Mouse (Mus musculus) midbrain, embryonic 14.5 days (tissue): ENCODE data around the gene Gm20538. TPM values are rescaled to one million over a fixed set of nuclear protein-coding genes. Genes with fewer than 3 reads are reported as not detected.

Source experiments
- ATAC-seq: fragments of 200-750 bp; cut with Nextera tagmentation; 2 replicates; pipeline ENCODE4 v1.8.0; 2017; ENCODE audit warnings: moderate number of reproducible peaks, moderate library complexity; ENCODE audit not compliant: low FRiP score, low TSS enrichment
- DNase-seq: peaks from one replicate; pipeline ENCODE4 v3.0.0-alpha.2; 2015
- H3K27ac ChIP-seq: fragments of 300-500 bp; sonication (generic); replicated peaks from 2 replicates; pipeline ENCODE4 v1.5.1; 2014; ENCODE audit warnings: mild to moderate bottlenecking, low read depth, low read length, moderate library complexity
- H3K27me3 ChIP-seq: fragments of 300-500 bp; sonication (generic); 2 replicates; pipeline ENCODE4 v1.6.1; 2014; ENCODE audit warnings: low read length, control low read depth, mixed read lengths; ENCODE audit not compliant: control insufficient read depth, insufficient read depth
- H3K36me3 ChIP-seq: fragments of 300-500 bp; sonication (generic); 2 replicates; pipeline ENCODE4 v1.6.1; 2014; ENCODE audit warnings: low read length, control low read depth; ENCODE audit not compliant: control insufficient read depth, insufficient read depth
- H3K4me1 ChIP-seq: fragments of 300-500 bp; sonication (generic); 2 replicates; pipeline ENCODE4 v1.6.1; 2014; ENCODE audit warnings: mild to moderate bottlenecking, antibody characterized with exemption, low read length, control low read depth; ENCODE audit not compliant: control insufficient read depth, insufficient read depth
- H3K4me2 ChIP-seq: fragments of 300-500 bp; sonication (generic); 2 replicates; pipeline ENCODE4 v1.6.1; 2014; ENCODE audit warnings: mild to moderate bottlenecking, low read length, moderate library complexity
- H3K4me3 ChIP-seq: fragments of 300-500 bp; sonication (generic); replicated peaks from 2 replicates; pipeline ENCODE4 v1.5.1; 2014; ENCODE audit warnings: low read depth, low read length
- H3K9ac ChIP-seq: fragments of 300-500 bp; sonication (generic); replicated peaks from 2 replicates; pipeline ENCODE4 v1.6.1; 2014; ENCODE audit warnings: mild to moderate bottlenecking, low read length, moderate library complexity
- H3K9me3 ChIP-seq: fragments of 300-500 bp; sonication (generic); 2 replicates; pipeline ENCODE4 v1.6.1; 2016; ENCODE audit warnings: low read length, control low read depth, mixed read lengths; ENCODE audit not compliant: control insufficient read depth
- WGBS: fragments of 180-500 bp; shearing (Covaris S2); extraction: QIAGEN DNeasy Blood & Tissue Kit; methylation state at CpG from one replicate; pipeline ENCODE4 v1.1.7; 2014; 5-methylcytosine and 5-hydroxymethylcytosine counted together
- polyA plus RNA-seq: library from polyadenylated mRNA; unstranded; fragments of >200 nt; fragmentation: Nextera tagmentation; extraction: Ambion mirVana; gene quantifications from 2 replicates; pipeline ENCODE4 v1.2.1, GENCODE M21; 2014

Gene Gm20538
- polyA plus RNA-seq, 1 experiment from 2014 or later: not detected

- WGBS: 36% methylated on average over 12 of the region's 12 CpGs
- no peak overlapping the region for H3K4me3 ChIP-seq
- H3K27ac ChIP-seq: no peak overlapping the region
- no peak overlapping the region for H3K9ac ChIP-seq
- 0 out of 2 replicates have a peak, but pooled peaks cover 13% of the 10 kb centered on the region for H3K4me1 ChIP-seq
- no peaks in the 10 kb centered on the region for H3K9me3 ChIP-seq
- no peak for ATAC-seq
- H3K4me2 ChIP-seq: no peak overlapping the region
- peaks cover 90% of the 10 kb centered on the region for H3K27me3 ChIP-seq
- no peak for DNase-seq
- H3K36me3 ChIP-seq: no peaks in the 10 kb centered on the region
These were observed 34.4 kb downstream of the Gm20538 start for GRCm38 (mm10) chr19:44517996-44518768.

DNA sequence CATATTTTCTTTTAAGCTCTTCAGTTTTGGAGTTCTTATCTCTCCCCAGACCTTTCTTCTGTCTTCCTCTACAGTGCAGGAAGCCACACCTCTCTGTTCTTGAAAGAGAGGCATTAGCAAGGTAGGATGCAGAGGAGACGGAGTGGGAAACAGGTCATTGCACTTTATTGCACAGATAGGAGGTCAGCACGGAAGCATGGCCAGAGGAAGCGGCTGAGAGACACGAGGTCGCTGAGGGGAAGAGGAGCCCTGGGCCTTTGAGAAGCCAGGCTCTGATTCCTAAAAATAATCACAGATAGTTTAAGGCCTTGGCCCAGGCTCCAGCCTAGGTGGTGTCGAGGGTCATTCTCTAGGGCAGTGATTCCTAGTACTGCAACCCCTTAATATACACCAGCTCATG is 36.9 kb downstream of the Gm20538 start:
- 22% methylated on average over 6 of the region's 6 CpGs for WGBS
- no peak overlapping the region for H3K27ac ChIP-seq
- no peak overlapping the region for H3K9ac ChIP-seq
- H3K4me1 ChIP-seq: peaks cover 27% of the 10 kb centered on the region
- H3K9me3 ChIP-seq: no peaks in the 10 kb centered on the region
- ATAC-seq (no peak), DNase-seq (no peak)
- peaks cover 96% of the 10 kb centered on the region for H3K27me3 ChIP-seq
- no peak overlapping the region for H3K4me2 ChIP-seq
- H3K4me3 ChIP-seq: no peak overlapping the region
- no peaks in the 10 kb centered on the region for H3K36me3 ChIP-seq

- Histone ChIP-seq H3K27me3 (peaks cover 96% of the 10 kb centered on the region), H3K4me3 (no peak overlapping the region), H3K9ac (no peak overlapping the region), H3K4me1 (peaks cover 27% of the 10 kb centered on the region), H3K27ac (no peak overlapping the region), H3K9me3 (no peaks in the 10 kb centered on the region), H3K36me3 (no peaks in the 10 kb centered on the region), H3K4me2 (peak overlapping the region; percentile 15; the same call in 1 of the 2 replicates)
- ATAC-seq: peak; percentile 71
- 2% methylated on average over 14 of the region's 14 CpGs for WGBS
- peak; percentile 75 for DNase-seq
These were observed 37.8 kb downstream of the Gm20538 start for GRCm38 (mm10) chr19:44514521-44515451.

- ATAC-seq (no peak), DNase-seq (no peak)
- H3K4me1 ChIP-seq: peaks cover 27% of the 10 kb centered on the region
- H3K9ac ChIP-seq: no peak overlapping the region
- no peak overlapping the region for H3K4me3 ChIP-seq
- H3K27me3 ChIP-seq: peaks cover 94% of the 10 kb centered on the region
- H3K4me2 ChIP-seq: peak overlapping the region; percentile 15; the same call in 1 of the 2 replicates
- H3K36me3 ChIP-seq: no peaks in the 10 kb centered on the region
- H3K9me3 ChIP-seq: no peaks in the 10 kb centered on the region
- 9% methylated on average over 7 of the region's 7 CpGs for WGBS
- H3K27ac ChIP-seq: no peak overlapping the region
These were observed 38.6 kb downstream of the Gm20538 start for GRCm38 (mm10) chr19:44513921-44514482.

- DNase-seq: no peak
- H3K4me2 ChIP-seq: 0 out of 2 replicates have a peak overlapping the region, but pooled peaks have one; percentile 9
- ATAC-seq: no peak
- no peak overlapping the region for H3K4me3 ChIP-seq
- H3K27ac ChIP-seq: no peak overlapping the region
- H3K9me3 ChIP-seq: no peaks in the 10 kb centered on the region
- 5% methylated on average over 11 of the region's 11 CpGs for WGBS
- peaks cover 27% of the 10 kb centered on the region for H3K4me1 ChIP-seq
- H3K36me3 ChIP-seq: no peaks in the 10 kb centered on the region
- peaks cover 94% of the 10 kb centered on the region for H3K27me3 ChIP-seq
- no peak overlapping the region for H3K9ac ChIP-seq
These were observed 39.4 kb downstream of the Gm20538 start for GRCm38 (mm10) chr19:44513054-44513833.

DNA sequence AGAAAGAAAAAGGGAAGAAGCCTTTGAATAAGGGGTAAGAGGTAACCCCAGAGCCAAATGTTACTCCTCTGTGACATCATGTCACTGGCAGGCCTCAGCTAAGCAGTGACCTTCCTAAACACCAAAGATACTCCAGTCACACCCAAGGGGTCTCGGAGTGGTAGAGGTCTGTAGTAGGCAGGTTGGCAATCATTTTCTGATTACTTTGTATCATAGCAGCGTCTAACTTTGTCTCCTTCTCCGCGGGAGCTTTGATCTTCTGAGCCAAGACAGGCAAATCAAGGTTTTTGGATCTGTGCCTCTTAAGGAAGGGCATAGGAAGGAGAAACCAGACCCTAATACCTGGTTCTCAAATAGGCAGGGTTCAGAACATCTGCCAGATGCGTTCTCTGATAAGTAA is 40.0 kb downstream of the Gm20538 start:
- WGBS: 14% methylated on average over 5 of the region's 5 CpGs
- ATAC-seq: no peak

GRCm38 (mm10) chr19:44511451-44512231 is 41.0 kb downstream of the Gm20538 start:
- Histone ChIP-seq H3K27ac (no peak overlapping the region), H3K9ac (peak overlapping the region; percentile 50; the same call in 1 of the 2 replicates), H3K4me1 (peaks cover 27% of the 10 kb centered on the region), H3K36me3 (no peaks in the 10 kb centered on the region), H3K9me3 (no peaks in the 10 kb centered on the region), H3K27me3 (peaks cover 94% of the 10 kb centered on the region), H3K4me2 (peak overlapping the region; percentile 81), H3K4me3 (peak overlapping the region; percentile 44)
- under 1% methylated on average over 66 of the region's 66 CpGs for WGBS
- ATAC-seq (no peak), DNase-seq (peak; percentile 73)

More for the DNA sequence above, 40.0 kb downstream of the Gm20538 start:
- H3K27me3 ChIP-seq: peaks cover 94% of the 10 kb centered on the region
- H3K27ac ChIP-seq: no peak overlapping the region
- H3K9ac ChIP-seq: no peak overlapping the region
- no peaks in the 10 kb centered on the region for H3K9me3 ChIP-seq
- no peak overlapping the region; the same call in 1 of the 2 replicates for H3K4me2 ChIP-seq
- peaks cover 27% of the 10 kb centered on the region for H3K4me1 ChIP-seq
- no peak overlapping the region for H3K4me3 ChIP-seq
- DNase-seq: no peak
- H3K36me3 ChIP-seq: no peaks in the 10 kb centered on the region
